Mouse (Mus musculus) spleen, adult 2 months (tissue): Measurements from ENCODE around the gene Ssh3. TPM values are rescaled to one million over a fixed set of nuclear protein-coding genes. Genes with fewer than 3 reads are reported as not detected.

Source experiments
- DNase-seq, 2 experiments: peaks; one replicate each; pipeline versions ENCODE4 v3.0.0 to v3.0.0-alpha.2; 2012 to 2021; ENCODE audit warnings: low spot score in 2 of 2, low read depth in 1 of 2
- H3K27ac ChIP-seq: fragments of 200-500 bp; 2 replicates; pipeline ENCODE4 v1.5.1; 2012; ENCODE audit warnings: low read length, inconsistent platforms; ENCODE audit not compliant: insufficient read depth
- H3K27me3 ChIP-seq: fragments of 200-500 bp; 2 replicates; pipeline ENCODE4 v1.6.1; 2012; ENCODE audit warnings: mild to moderate bottlenecking, moderate library complexity, low read length, inconsistent platforms; ENCODE audit not compliant: control insufficient read depth, insufficient read depth
- H3K36me3 ChIP-seq: fragments of 200-500 bp; 2 replicates; pipeline ENCODE4 v1.6.1; 2012; ENCODE audit warnings: mild to moderate bottlenecking, low read length, inconsistent platforms; ENCODE audit not compliant: control insufficient read depth, insufficient read depth
- H3K4me1 ChIP-seq: fragments of 200-500 bp; 2 replicates; pipeline ENCODE4 v1.6.1; 2011; ENCODE audit warnings: inconsistent platforms; ENCODE audit not compliant: control insufficient read depth, insufficient read depth, insufficient read length
- H3K4me3 ChIP-seq: fragments of 200-500 bp; 2 replicates; pipeline ENCODE4 v1.5.1; 2011; ENCODE audit warnings: mild to moderate bottlenecking, inconsistent platforms; ENCODE audit not compliant: insufficient read depth, insufficient read length; ENCODE audit errors: extremely low read depth
- CTCF ChIP-seq: fragments of 200-500 bp; IDR thresholded peaks from 2 replicates; pipeline ENCODE4 v1.5.1; 2011; ENCODE audit warnings: mild to moderate bottlenecking, inconsistent platforms; ENCODE audit not compliant: insufficient read depth, insufficient read length, insufficient replicate concordance; ENCODE audit errors: extremely low read depth
- POLR2A ChIP-seq: fragments of 200-500 bp; IDR thresholded peaks from 2 replicates; pipeline ENCODE4 v1.6.1; 2011; ENCODE audit warnings: low read depth, low read length, inconsistent platforms
- WGBS: fragments of 180-500 bp; shearing (Covaris S2); methylation state at CpG from one replicate; pipeline ENCODE4 v1.1.7; 2018; 5-methylcytosine and 5-hydroxymethylcytosine counted together
- polyA plus RNA-seq: library from polyadenylated mRNA; depleted of rRNA; stranded (reverse); fragments of >200 nt; gene quantifications from 2 replicates; pipeline ENCODE4 v1.2.3, GENCODE M21; 2012

Gene Ssh3
- polyA plus RNA-seq, 1 experiment, result 43.3 TPM

DNA sequence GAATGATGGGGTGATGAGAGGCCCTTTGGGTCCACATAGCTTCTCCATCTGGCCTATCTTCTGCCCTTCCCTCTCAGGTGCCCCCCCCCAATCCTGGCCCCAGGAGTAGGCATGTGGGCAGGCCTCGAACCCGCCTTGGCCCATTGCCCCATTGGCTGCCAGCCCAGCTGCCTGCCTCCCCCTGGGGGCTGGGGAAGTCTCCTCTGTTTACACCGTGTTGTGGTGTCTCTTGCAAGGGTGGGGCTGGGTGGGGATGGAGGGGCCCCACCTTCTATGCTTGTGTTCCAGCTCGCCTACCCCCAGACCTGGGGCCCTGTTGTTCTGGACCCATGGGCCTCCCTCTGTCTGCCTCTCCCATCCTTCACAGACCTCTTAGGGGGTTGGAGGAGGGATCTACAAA lies 48.6 kb downstream of the Ssh3 start:
- WGBS, result 11% methylated on average over 4 of the region's 4 CpGs
- H3K27ac ChIP-seq, result peak overlapping the region; percentile 84
- TF ChIP-seq POLR2A, result no peak
- no peak for TF ChIP-seq CTCF
- H3K4me1 ChIP-seq, result peaks cover 62% of the 10 kb centered on the region
- DNase-seq, result peak in 1 of 2 experiments; percentile 66
- no peaks in the 10 kb centered on the region for H3K27me3 ChIP-seq
- no peak overlapping the region for H3K4me3 ChIP-seq
- peaks cover 8% of the 10 kb centered on the region for H3K36me3 ChIP-seq

- H3K36me3 ChIP-seq, result peaks cover 8% of the 10 kb centered on the region
- 66% methylated on average over 6 of the region's 6 CpGs for WGBS
- no peak overlapping the region for H3K4me3 ChIP-seq
- H3K27ac ChIP-seq, result peak overlapping the region; percentile 72
- DNase-seq, result no peak
- H3K27me3 ChIP-seq, result no peaks in the 10 kb centered on the region
- peaks cover 62% of the 10 kb centered on the region for H3K4me1 ChIP-seq
- TF ChIP-seq CTCF (no peak), POLR2A (no peak)
These were observed 49.0 kb downstream of the Ssh3 start for GRCm38 (mm10) chr19:4219943-4220342.

- peaks cover 64% of the 10 kb centered on the region for H3K4me1 ChIP-seq
- no peak for DNase-seq
- H3K27me3 ChIP-seq, result no peaks in the 10 kb centered on the region
- H3K4me3 ChIP-seq, result no peak overlapping the region
- H3K27ac ChIP-seq, result peak overlapping the region; percentile 72
- no peak for TF ChIP-seq POLR2A
- TF ChIP-seq CTCF, result no peak
- WGBS, result 6% methylated on average over 1 of the region's 1 CpGs
- peaks cover 8% of the 10 kb centered on the region for H3K36me3 ChIP-seq
These were observed 50.2 kb downstream of the Ssh3 start for GRCm38 (mm10) chr19:4218784-4219183.

- DNase-seq, result no peak
- Histone ChIP-seq H3K4me3 (no peak overlapping the region), H3K27ac (peak overlapping the region; percentile 68), H3K27me3 (no peaks in the 10 kb centered on the region), H3K4me1 (peaks cover 69% of the 10 kb centered on the region), H3K36me3 (peaks cover 7% of the 10 kb centered on the region)
- 22% methylated on average over 11 of the region's 11 CpGs for WGBS
- TF ChIP-seq POLR2A (no peak), CTCF (no peak)
These were observed 50.7 kb downstream of the Ssh3 start for GRCm38 (mm10) chr19:4218293-4218692.

DNA sequence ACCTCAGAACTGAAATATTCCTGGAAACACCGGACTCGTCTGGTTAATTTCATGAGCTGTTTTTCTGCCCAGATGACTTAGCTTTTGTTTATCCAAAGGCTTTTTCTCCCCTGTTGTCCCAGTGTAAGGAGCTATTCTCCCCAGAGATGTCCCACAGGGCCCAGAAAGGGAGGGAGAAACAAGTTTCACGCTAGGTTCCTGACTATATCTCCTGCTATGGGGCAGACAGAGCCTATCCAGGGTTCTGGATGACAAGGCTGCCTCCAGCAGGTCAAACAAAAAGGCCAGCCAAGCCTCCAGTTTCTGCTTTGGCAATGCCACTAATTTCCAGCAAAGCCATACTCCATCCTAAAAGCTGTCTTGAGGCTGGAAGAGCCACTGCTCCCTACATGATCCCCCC lies 51.1 kb downstream of the Ssh3 start:
- TF ChIP-seq POLR2A, result no peak
- TF ChIP-seq CTCF, result no peak
- WGBS, result 59% methylated on average over 3 of the region's 3 CpGs
- H3K27me3 ChIP-seq, result no peaks in the 10 kb centered on the region

GRCm38 (mm10) chr19:4217140-4217539 lies 51.8 kb downstream of the Ssh3 start:
- 40% methylated on average over 5 of the region's 5 CpGs for WGBS
- peaks cover 2% of the 10 kb centered on the region; the same call in 1 of the 2 replicates for H3K36me3 ChIP-seq
- peaks cover 73% of the 10 kb centered on the region for H3K4me1 ChIP-seq
- H3K27ac ChIP-seq, result peak overlapping the region; percentile 73
- H3K4me3 ChIP-seq, result peak overlapping the region; percentile 16; the same call in 1 of the 2 replicates
- TF ChIP-seq CTCF, result no peak
- TF ChIP-seq POLR2A, result no peak
- DNase-seq, result no peak
- H3K27me3 ChIP-seq, result no peaks in the 10 kb centered on the region

More for the DNA sequence above, 51.1 kb downstream of the Ssh3 start:
- peak overlapping the region; percentile 68 for H3K27ac ChIP-seq
- no peak overlapping the region for H3K4me3 ChIP-seq
- H3K4me1 ChIP-seq, result peaks cover 73% of the 10 kb centered on the region
- no peak for DNase-seq
- peaks cover 7% of the 10 kb centered on the region for H3K36me3 ChIP-seq

- H3K27ac ChIP-seq, result peak overlapping the region; percentile 73
- H3K36me3 ChIP-seq, result peaks cover 2% of the 10 kb centered on the region; the same call in 1 of the 2 replicates
- no peak for DNase-seq
- WGBS, result 33% methylated on average over 14 of the region's 14 CpGs
- peaks cover 63% of the 10 kb centered on the region for H3K4me1 ChIP-seq
- no peak for TF ChIP-seq POLR2A
- TF ChIP-seq CTCF, result no peak
- no peaks in the 10 kb centered on the region for H3K27me3 ChIP-seq
- H3K4me3 ChIP-seq, result peak overlapping the region; percentile 49
These were observed 52.8 kb downstream of the Ssh3 start for GRCm38 (mm10) chr19:4216041-4216685.
